Mouse (Mus musculus): ENCODE data around the gene Olfr1419. TPM values are rescaled to one million over a fixed set of nuclear protein-coding genes. Genes with fewer than 3 reads are reported as not detected.

The Olfr1419 gene
- total RNA-seq, 4 experiments from 2014 or later: not detected

Small RNA genes within 50 kb of the gene (microRNA-seq; reads per million reads assigned to microRNA genes)
- gene Mir6994: 2.0 to 5.1 reads per million in 2 experiments

Other genes starting within 250 kb of the Olfr1419 start
- gene Ms4a3, start 234.3 kb downstream of the Olfr1419 start, total RNA-seq (2022): under 1 TPM in 1 of 4 experiments, not detected in 3; 0.40 TPM
- not detected for gene Oosp2, start 214.5 kb downstream of the Olfr1419 start, total RNA-seq (2022)
- not detected for gene Oosp1, start 184.0 kb downstream of the Olfr1419 start, total RNA-seq (2022)
- gene Oosp3, start 178.1 kb downstream of the Olfr1419 start, total RNA-seq (2022): not detected
- gene Gif, start 127.6 kb downstream of the Olfr1419 start, total RNA-seq (2022): not detected
- gene Mrpl16, start 104.7 kb downstream of the Olfr1419 start, total RNA-seq (2022): 10 to 100 TPM; 34.2 to 38.5 (median 36.3) TPM
- 10 to 100 TPM; 29.3 to 38.0 (median 34.6) TPM for gene Stx3, start 55.7 kb downstream of the Olfr1419 start, total RNA-seq (2022)
- not detected for gene Olfr1417, start 35.9 kb downstream of the Olfr1419 start, total RNA-seq (2022)
- gene Olfr1418, start 14.0 kb downstream of the Olfr1419 start, total RNA-seq (2022): not detected
- gene Olfr1420, start 11.5 kb upstream of the Olfr1419 start, total RNA-seq (2022): not detected
- gene Patl1, start 37.3 kb upstream of the Olfr1419 start, total RNA-seq (2022): 10 to 100 TPM; 21.5 to 22.9 (median 22.3) TPM
- 10 to 100 TPM; 49.6 to 55.3 (median 53.3) TPM for gene Osbp, start 90.8 kb upstream of the Olfr1419 start, total RNA-seq (2022)
- not detected for gene Olfr1423, start 166.2 kb upstream of the Olfr1419 start, total RNA-seq (2022)
- gene Olfr1424, start 187.6 kb upstream of the Olfr1419 start, total RNA-seq (2022): not detected
- not detected for gene Olfr1425, start 202.6 kb upstream of the Olfr1419 start, total RNA-seq (2022)
- not detected for gene Olfr1426, start 216.9 kb upstream of the Olfr1419 start, total RNA-seq (2022)
- gene Olfr1427, start 228.2 kb upstream of the Olfr1419 start, total RNA-seq (2022): not detected
- gene Olfr1428, start 240.8 kb upstream of the Olfr1419 start, total RNA-seq (2022): not detected
- not detected for gene Olfr76, start 248.1 kb upstream of the Olfr1419 start, total RNA-seq (2022)

Data from layer of hippocampus, adult 8-10 months (tissue).